Mouse (Mus musculus) liver, adult 2 months (tissue): Measurements from ENCODE around the gene H2-Eb2.

Source experiments
- CTCF ChIP-seq: fragments of 200-500 bp; IDR thresholded peaks from 2 replicates; pipeline ENCODE4 v1.5.1; 2011; ENCODE audit warnings: low read depth, low read length, control low read depth
- POLR2A ChIP-seq: fragments of 200-500 bp; IDR thresholded peaks from 2 replicates; pipeline ENCODE4 v1.6.1; 2011; ENCODE audit warnings: low read length, control low read depth; ENCODE audit not compliant: insufficient read depth; ENCODE audit errors: extremely low read depth

DNA sequence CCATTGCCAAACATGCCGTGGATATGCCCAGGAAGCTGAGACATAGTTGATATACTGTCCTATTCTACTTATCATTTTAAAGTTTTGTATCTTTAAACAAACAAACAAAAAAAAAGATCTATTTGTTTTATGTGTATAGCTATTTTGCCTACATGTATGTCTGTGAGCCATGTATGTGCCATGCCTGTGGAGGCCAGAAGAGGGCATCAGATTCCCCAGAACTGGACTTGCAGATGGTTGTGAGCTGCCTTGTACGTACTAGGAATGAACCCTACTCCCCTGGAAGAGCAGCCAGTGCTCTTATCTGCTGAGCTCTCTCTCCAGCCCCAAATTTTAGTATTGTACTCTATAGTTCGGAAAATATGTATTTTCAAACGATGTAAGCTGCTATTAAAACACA, 63.0 kb downstream of the H2-Eb2 start:
- TF ChIP-seq CTCF (peak; percentile 73), POLR2A (no peak)
